Mouse (Mus musculus) Patski (cell line): ENCODE data around the gene Chmp3. TPM values are rescaled to one million over a fixed set of nuclear protein-coding genes. Genes with fewer than 3 reads are reported as not detected.

Source experiments
- ATAC-seq: fragments of 100-300 bp; one replicate; pipeline ENCODE4 v1.8.0; 2021
- CTCF ChIA-PET: fragments of 350-600 bp; sonication (Branson Sonifier 250); formaldehyde crosslinking; loops from one replicate; lab custom pipeline; 2022; ENCODE audit warnings: inconsistent platforms; lab: Charles Lee
- POLR2A ChIA-PET: fragments of 350-600 bp; sonication (Branson Sonifier 250); formaldehyde crosslinking; loops from one replicate; lab custom pipeline; 2022; ENCODE audit warnings: antibody characterized with exemption, inconsistent platforms; lab: Charles Lee
- DNase-seq: peaks from one replicate; pipeline ENCODE4 v3.0.0-alpha.2; 2011; ENCODE audit warnings: low read depth, low spot score
- H3K27me3 ChIP-seq: fragments of 371-371 bp; one replicate; pipeline ENCODE4 v1.5.1; 2021
- CTCF ChIP-seq: fragments of 100-300 bp; IDR thresholded peaks from one replicate; pipeline ENCODE4 v1.5.1; 2021
- in situ Hi-C: fragments of 300-500 bp; cut with MboI; formaldehyde crosslinking; loops from 3 replicates; pipeline ENCODE4 v1.11.1; 2018; ENCODE audit warnings: low pct_unique_long_range_greater_than_20kb, mixed read lengths
- polyA plus RNA-seq: library from polyadenylated mRNA; unstranded; gene quantifications from one replicate; pipeline ENCODE4 v1.2.3, GENCODE M21; 2021

Chmp3 gene
- polyA plus RNA-seq, 1 experiment from 2014 or later = 190 TPM

DNA sequence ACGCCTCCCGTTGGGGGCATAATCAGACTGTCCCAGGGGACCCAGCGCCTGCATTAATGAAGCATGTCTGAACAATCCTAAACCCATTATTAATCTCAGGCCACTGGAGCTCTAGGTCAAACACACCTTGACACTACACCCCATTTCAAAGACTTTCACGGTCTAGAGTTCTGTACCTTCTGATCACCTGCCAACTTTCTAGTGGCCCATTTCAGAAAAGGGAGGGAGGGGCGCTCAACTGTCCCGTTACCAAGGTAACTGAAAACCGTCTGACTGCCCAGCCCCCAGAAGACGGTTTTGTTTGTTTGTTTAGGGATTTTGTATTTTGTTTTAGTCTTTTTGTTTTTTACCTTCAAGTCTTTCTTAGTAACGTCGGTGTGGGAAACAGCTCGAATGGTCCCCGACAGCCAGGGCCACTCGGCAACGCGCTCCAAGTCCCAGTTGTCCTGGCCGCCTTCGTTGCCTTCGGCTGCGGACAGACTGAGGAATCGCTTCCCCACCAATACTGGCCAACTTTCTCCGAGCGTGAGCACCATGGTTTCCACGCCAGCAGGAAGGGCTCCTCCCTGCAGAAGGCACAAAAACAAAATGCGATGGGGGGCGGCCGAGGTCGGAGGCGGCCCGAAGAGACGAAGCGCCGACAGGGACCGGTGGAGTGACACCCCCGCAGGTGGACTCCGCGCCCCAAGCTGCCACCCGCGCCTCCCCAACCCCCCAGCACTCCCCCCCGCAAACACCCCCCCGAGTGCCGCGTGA, 88.3 kb downstream of the Chmp3 start:
- peaks cover 17% of the 10 kb centered on the region for H3K27me3 ChIP-seq
- ATAC-seq (no peak), DNase-seq (no peak)
- ChIA-PET POLR2A (interaction anchor here (0.8 kb wide), 1 partner anchor 191 kb away, joined by 4 read pairs; no protein-coding TSS in a partner anchor), CTCF (interaction anchor here (1.4 to 1.6 kb wide), 2 partner anchors 11 to 18 kb away, joined by 3 read pairs; no protein-coding TSS in a partner anchor)
- in situ Hi-C loops = loop anchor here (5.0 kb wide), 1 partner anchor 175 kb away; no protein-coding TSS in a partner anchor
- TF ChIP-seq CTCF = no peak

Other genes starting within 250 kb of the Chmp3 start
- gene Smyd1, start 221.6 kb upstream of the Chmp3 start, polyA plus RNA-seq = 0.71 TPM
- gene Cd8b1, start 221.0 kb upstream of the Chmp3 start, polyA plus RNA-seq = 0.08 TPM
- not detected for gene Cd8a, start 170.4 kb upstream of the Chmp3 start, polyA plus RNA-seq
- gene Rmnd5a, start 103.2 kb upstream of the Chmp3 start, polyA plus RNA-seq = 49.4 TPM
- 31.3 TPM for gene Rnf103, start 49.9 kb upstream of the Chmp3 start, polyA plus RNA-seq
- gene Kdm3a, start 89.2 kb downstream of the Chmp3 start, polyA plus RNA-seq = 53.5 TPM
- 2.0 TPM for gene Reep1, start 163.8 kb downstream of the Chmp3 start, polyA plus RNA-seq